Mouse (Mus musculus): ENCODE data around the gene Pfkfb2. TPM values are rescaled to one million over a fixed set of nuclear protein-coding genes. Genes with fewer than 3 reads are reported as not detected.

Gene Pfkfb2
- 9.2 and 10.1 TPM in 2 replicates for polyA plus RNA-seq (2015; fragmentation: Nextera tagmentation; extraction: Ambion mirVana)

GRCm38 (mm10) chr1:130729153-130729552, at the start of gene Pfkfb2:
Gene Pfkfb2, minus strand, starts transcription at chr1:130729253.
- H3K27ac ChIP-seq (replicated peaks), result no peak within 1 kb of the TSS

GRCm38 (mm10) chr1:130776645-130777044, 47.6 kb upstream of the Pfkfb2 start:
- Histone ChIP-seq H3K36me3 (no peaks in the 10 kb centered on the region), H3K9me3 (replicated peaks) (no peaks in the 10 kb centered on the region), H3K27ac (replicated peaks) (no peak overlapping the region), H3K9ac (no peak overlapping the region), H3K4me2 (replicated peaks) (no peak overlapping the region), H3K27me3 (no peaks in the 10 kb centered on the region), H3K4me3 (replicated peaks) (no peak overlapping the region), H3K4me1 (no peaks in the 10 kb centered on the region)
- 76% methylated on average over 1 of the region's 1 CpGs for WGBS
- no peak for ATAC-seq (ENCODE audit: insufficient number of reproducible peaks, low FRiP score, low TSS enrichment, low read depth)

More at GRCm38 (mm10) chr1:130729153-130729552, at the start of gene Pfkfb2:
- Histone ChIP-seq H3K27me3 (no peaks in the 10 kb centered on the region), H3K4me3 (replicated peaks) (no peak within 1 kb of the TSS), H3K4me1 (peaks cover 3% of the 10 kb centered on the region; the same call in 1 of the 2 replicates), H3K9me3 (replicated peaks) (no peaks in the 10 kb centered on the region), H3K4me2 (replicated peaks) (no peak within 1 kb of the TSS), H3K9ac (no peak within 1 kb of the TSS), H3K36me3 (no peaks in the 10 kb centered on the region)
- WGBS, result 74% methylated on average over 2 of the region's 2 CpGs
- no peak for ATAC-seq (ENCODE audit: insufficient number of reproducible peaks, low FRiP score, low TSS enrichment, low read depth)

- H3K4me1 ChIP-seq, result no peaks in the 10 kb centered on the region; the same call in 1 of the 2 replicates
- ATAC-seq (ENCODE audit: insufficient number of reproducible peaks, low FRiP score, low TSS enrichment, low read depth), result no peak
- H3K4me3 ChIP-seq (replicated peaks), result no peak overlapping the region
- H3K4me2 ChIP-seq (replicated peaks), result no peak overlapping the region
- H3K9me3 ChIP-seq (replicated peaks), result no peaks in the 10 kb centered on the region
- H3K36me3 ChIP-seq, result no peaks in the 10 kb centered on the region
- no peaks in the 10 kb centered on the region for H3K27me3 ChIP-seq
- WGBS, result 63% methylated on average over 7 of the region's 7 CpGs
- no peak overlapping the region for H3K27ac ChIP-seq (replicated peaks)
- no peak overlapping the region for H3K9ac ChIP-seq
Measured at GRCm38 (mm10) chr1:130775691-130776331, 46.8 kb upstream of the Pfkfb2 start.

GRCm38 (mm10) chr1:130775234-130775633, 46.2 kb upstream of the Pfkfb2 start:
- no peak for ATAC-seq (ENCODE audit: insufficient number of reproducible peaks, low FRiP score, low TSS enrichment, low read depth)
- Histone ChIP-seq H3K27ac (replicated peaks) (no peak overlapping the region), H3K9ac (no peak overlapping the region), H3K4me1 (no peaks in the 10 kb centered on the region; the same call in 1 of the 2 replicates), H3K36me3 (no peaks in the 10 kb centered on the region), H3K4me3 (replicated peaks) (no peak overlapping the region), H3K9me3 (replicated peaks) (no peaks in the 10 kb centered on the region), H3K4me2 (replicated peaks) (no peak overlapping the region), H3K27me3 (no peaks in the 10 kb centered on the region)
- 65% methylated on average over 2 of the region's 2 CpGs for WGBS

GRCm38 (mm10) chr1:130770981-130771494, 42.0 kb upstream of the Pfkfb2 start:
- H3K27me3 ChIP-seq, result no peaks in the 10 kb centered on the region
- no peak overlapping the region for H3K4me3 ChIP-seq (replicated peaks)
- H3K4me1 ChIP-seq, result no peaks in the 10 kb centered on the region; the same call in 1 of the 2 replicates
- peak overlapping the region; percentile 66 for H3K27ac ChIP-seq (replicated peaks)
- no peak overlapping the region for H3K9ac ChIP-seq
- H3K36me3 ChIP-seq, result no peaks in the 10 kb centered on the region
- H3K4me2 ChIP-seq (replicated peaks), result no peak overlapping the region
- WGBS, result 63% methylated on average over 3 of the region's 3 CpGs
- no peak for ATAC-seq (ENCODE audit: insufficient number of reproducible peaks, low FRiP score, low TSS enrichment, low read depth)
- no peaks in the 10 kb centered on the region for H3K9me3 ChIP-seq (replicated peaks)

DNA sequence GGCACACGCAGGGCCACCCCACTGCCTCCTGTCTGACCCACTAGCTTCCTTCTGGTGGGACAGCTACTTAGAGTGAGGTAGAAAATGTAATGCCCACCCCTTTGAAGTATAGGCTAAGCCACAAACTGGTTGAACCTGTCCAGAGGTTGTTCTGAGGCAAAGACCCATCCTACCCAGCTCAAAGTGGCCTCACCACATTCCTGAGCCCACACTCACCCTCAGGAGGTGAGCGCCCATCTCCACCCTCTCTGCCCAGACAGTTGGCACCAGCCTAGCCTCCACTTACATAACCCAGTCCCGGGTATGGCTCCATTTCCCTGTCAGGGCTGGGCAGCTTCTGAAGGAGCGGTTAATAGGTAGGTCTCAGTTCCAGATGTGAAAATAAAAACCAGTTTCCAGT, 41.4 kb upstream of the Pfkfb2 start:
- Histone ChIP-seq H3K9me3 (replicated peaks) (no peaks in the 10 kb centered on the region), H3K4me1 (no peaks in the 10 kb centered on the region; the same call in 1 of the 2 replicates), H3K4me2 (replicated peaks) (no peak overlapping the region), H3K27ac (replicated peaks) (peak overlapping the region; percentile 66), H3K9ac (no peak overlapping the region), H3K27me3 (no peaks in the 10 kb centered on the region), H3K4me3 (replicated peaks) (no peak overlapping the region), H3K36me3 (no peaks in the 10 kb centered on the region)
- WGBS, result 72% methylated on average over 4 of the region's 4 CpGs
- peak; percentile 47; the same call in 1 of the 2 replicates for ATAC-seq (ENCODE audit: insufficient number of reproducible peaks, low FRiP score, low TSS enrichment, low read depth)

- no peaks in the 10 kb centered on the region for H3K9me3 ChIP-seq (replicated peaks)
- no peaks in the 10 kb centered on the region for H3K27me3 ChIP-seq
- no peak for ATAC-seq (ENCODE audit: insufficient number of reproducible peaks, low FRiP score, low TSS enrichment, low read depth)
- 88% methylated on average over 2 of the region's 2 CpGs for WGBS
- no peak overlapping the region for H3K9ac ChIP-seq
- H3K4me2 ChIP-seq (replicated peaks), result no peak overlapping the region
- H3K4me1 ChIP-seq, result no peaks in the 10 kb centered on the region; the same call in 1 of the 2 replicates
- H3K36me3 ChIP-seq, result no peaks in the 10 kb centered on the region
- peak overlapping the region; percentile 60; the same call in 1 of the 2 replicates for H3K27ac ChIP-seq (replicated peaks)
- no peak overlapping the region for H3K4me3 ChIP-seq (replicated peaks)
Measured at GRCm38 (mm10) chr1:130769925-130770324, 40.9 kb upstream of the Pfkfb2 start.

DNA sequence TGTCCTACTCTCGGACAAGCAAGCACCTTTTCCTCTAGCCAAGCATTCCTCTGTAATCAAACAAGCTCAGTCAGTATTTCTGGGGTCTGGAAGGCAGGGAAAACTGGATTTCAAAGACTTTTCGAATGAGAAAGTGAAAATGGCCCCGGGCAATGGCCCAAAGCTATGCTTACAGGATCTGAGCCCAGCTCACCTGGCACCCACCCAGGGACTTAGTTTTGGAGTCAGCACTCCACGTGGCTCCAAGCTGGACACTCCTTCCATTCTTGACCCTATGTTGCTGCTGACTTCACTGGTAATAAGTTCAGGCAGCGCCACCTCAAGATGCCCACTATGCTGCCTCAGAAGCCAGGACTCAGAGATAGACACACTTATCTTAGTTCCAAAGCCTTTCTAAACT, 38.0 kb upstream of the Pfkfb2 start:
- Histone ChIP-seq H3K9ac (no peak overlapping the region), H3K27me3 (no peaks in the 10 kb centered on the region), H3K4me1 (no peaks in the 10 kb centered on the region; the same call in 1 of the 2 replicates), H3K4me2 (replicated peaks) (no peak overlapping the region), H3K9me3 (replicated peaks) (no peaks in the 10 kb centered on the region), H3K27ac (replicated peaks) (no peak overlapping the region), H3K36me3 (no peaks in the 10 kb centered on the region), H3K4me3 (replicated peaks) (no peak overlapping the region)
- no peak for ATAC-seq (ENCODE audit: insufficient number of reproducible peaks, low FRiP score, low TSS enrichment, low read depth)
- 74% methylated on average over 5 of the region's 5 CpGs for WGBS

GRCm38 (mm10) chr1:130764027-130764461, 35.0 kb upstream of the Pfkfb2 start:
- H3K27ac ChIP-seq (replicated peaks), result no peak overlapping the region
- no peak for ATAC-seq (ENCODE audit: insufficient number of reproducible peaks, low FRiP score, low TSS enrichment, low read depth)
- H3K4me2 ChIP-seq (replicated peaks), result no peak overlapping the region
- H3K9me3 ChIP-seq (replicated peaks), result no peaks in the 10 kb centered on the region
- H3K36me3 ChIP-seq, result no peaks in the 10 kb centered on the region
- 80% methylated on average over 12 of the region's 12 CpGs for WGBS
- no peak overlapping the region for H3K9ac ChIP-seq
- H3K4me3 ChIP-seq (replicated peaks), result no peak overlapping the region
- no peaks in the 10 kb centered on the region for H3K27me3 ChIP-seq
- H3K4me1 ChIP-seq, result no peaks in the 10 kb centered on the region

GRCm38 (mm10) chr1:130762045-130762760, 33.1 kb upstream of the Pfkfb2 start:
- H3K4me2 ChIP-seq (replicated peaks), result no peak overlapping the region
- WGBS, result 82% methylated on average over 3 of the region's 3 CpGs
- H3K4me1 ChIP-seq, result no peaks in the 10 kb centered on the region
- ATAC-seq (ENCODE audit: insufficient number of reproducible peaks, low FRiP score, low TSS enrichment, low read depth), result no peak
- H3K4me3 ChIP-seq (replicated peaks), result no peak overlapping the region
- no peak overlapping the region for H3K27ac ChIP-seq (replicated peaks)
- H3K9ac ChIP-seq, result no peak overlapping the region
- no peaks in the 10 kb centered on the region for H3K27me3 ChIP-seq
- no peaks in the 10 kb centered on the region for H3K36me3 ChIP-seq
- no peaks in the 10 kb centered on the region for H3K9me3 ChIP-seq (replicated peaks)

DNA sequence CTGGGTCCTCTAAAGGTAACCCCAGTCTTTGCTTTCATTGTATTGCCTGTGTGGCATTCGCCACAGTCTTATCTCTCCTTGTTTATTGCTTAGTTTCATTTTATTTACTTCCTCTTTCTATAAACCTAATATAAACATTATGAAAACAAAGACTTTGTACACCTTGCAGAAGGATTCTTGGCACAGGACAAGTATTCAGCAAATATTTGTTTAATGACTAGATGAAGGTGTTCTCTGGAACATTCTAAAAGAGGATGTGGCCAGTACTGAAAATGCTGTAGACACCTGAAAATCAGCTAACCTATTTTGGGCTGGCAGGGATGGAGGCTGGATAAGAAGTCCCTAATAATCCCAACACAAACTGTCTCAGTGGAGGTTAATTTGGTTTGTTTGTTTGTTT, 32.5 kb upstream of the Pfkfb2 start:
- Histone ChIP-seq H3K4me1 (no peaks in the 10 kb centered on the region), H3K4me3 (replicated peaks) (no peak overlapping the region), H3K36me3 (no peaks in the 10 kb centered on the region), H3K9me3 (replicated peaks) (no peaks in the 10 kb centered on the region), H3K27ac (replicated peaks) (no peak overlapping the region), H3K27me3 (no peaks in the 10 kb centered on the region), H3K4me2 (replicated peaks) (no peak overlapping the region), H3K9ac (no peak overlapping the region)
- WGBS, result 68% methylated on average over 1 of the region's 1 CpGs
- no peak for ATAC-seq (ENCODE audit: insufficient number of reproducible peaks, low FRiP score, low TSS enrichment, low read depth)

Data from embryonic facial prominence, embryonic 15.5 days (tissue).